Mouse (Mus musculus) kidney, postnatal 14 days (tissue): ENCODE measurements around the gene Caskin2.
"Not testable (repeated sequence)": the region's sequence is repeated elsewhere in the genome, so short reads cannot be mapped to it uniquely, and the experiment has no call there.

ENCODE experiments used
- DNase-seq: peaks from one replicate; pipeline ENCODE4 v3.0.0; 2022; ENCODE audit warnings: mixed read lengths

The Caskin2 gene

DNA sequence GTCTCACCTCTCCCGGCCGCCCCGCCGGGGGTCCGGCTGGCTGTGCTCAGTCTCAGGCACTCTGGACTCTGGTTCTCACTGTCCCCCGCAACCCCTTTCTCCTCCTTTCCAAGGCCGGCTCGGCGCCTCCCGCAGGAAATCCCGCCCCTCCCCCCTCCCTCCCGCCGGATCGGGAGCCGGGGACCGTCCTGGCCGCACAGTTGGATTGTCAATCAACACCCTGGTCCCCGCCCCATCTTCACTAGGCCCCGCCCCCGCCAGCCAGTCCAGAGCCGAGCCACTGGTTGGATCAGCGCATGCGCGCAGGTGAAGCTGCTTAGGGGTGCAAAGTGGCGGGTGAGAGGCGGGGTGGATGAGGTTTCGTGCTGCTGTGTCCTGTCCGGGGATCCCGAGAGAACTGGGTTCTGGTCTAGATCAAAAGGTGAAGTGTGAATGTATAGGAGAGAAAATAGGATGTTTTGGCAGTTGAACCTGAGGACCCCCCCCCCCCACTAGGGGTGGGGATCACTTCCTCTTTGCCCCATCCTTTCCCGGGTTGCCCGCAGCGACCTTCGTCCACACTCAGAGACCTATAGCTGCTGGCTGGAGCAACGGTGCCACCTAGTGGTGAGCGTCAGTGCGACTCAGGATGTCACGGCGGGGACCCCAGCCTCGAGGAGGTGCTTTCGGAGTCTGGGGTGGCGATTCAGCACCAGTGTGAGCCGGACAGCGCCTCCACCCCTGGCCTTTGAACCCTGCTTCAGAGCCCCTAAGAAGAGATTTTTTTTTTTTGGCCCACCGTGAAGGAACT is at the start of gene Caskin2:
Gene Caskin2, minus strand, starts transcription at position 133 of the 790 bp plus-strand sequence.
- peak; percentile 99 for DNase-seq

DNA sequence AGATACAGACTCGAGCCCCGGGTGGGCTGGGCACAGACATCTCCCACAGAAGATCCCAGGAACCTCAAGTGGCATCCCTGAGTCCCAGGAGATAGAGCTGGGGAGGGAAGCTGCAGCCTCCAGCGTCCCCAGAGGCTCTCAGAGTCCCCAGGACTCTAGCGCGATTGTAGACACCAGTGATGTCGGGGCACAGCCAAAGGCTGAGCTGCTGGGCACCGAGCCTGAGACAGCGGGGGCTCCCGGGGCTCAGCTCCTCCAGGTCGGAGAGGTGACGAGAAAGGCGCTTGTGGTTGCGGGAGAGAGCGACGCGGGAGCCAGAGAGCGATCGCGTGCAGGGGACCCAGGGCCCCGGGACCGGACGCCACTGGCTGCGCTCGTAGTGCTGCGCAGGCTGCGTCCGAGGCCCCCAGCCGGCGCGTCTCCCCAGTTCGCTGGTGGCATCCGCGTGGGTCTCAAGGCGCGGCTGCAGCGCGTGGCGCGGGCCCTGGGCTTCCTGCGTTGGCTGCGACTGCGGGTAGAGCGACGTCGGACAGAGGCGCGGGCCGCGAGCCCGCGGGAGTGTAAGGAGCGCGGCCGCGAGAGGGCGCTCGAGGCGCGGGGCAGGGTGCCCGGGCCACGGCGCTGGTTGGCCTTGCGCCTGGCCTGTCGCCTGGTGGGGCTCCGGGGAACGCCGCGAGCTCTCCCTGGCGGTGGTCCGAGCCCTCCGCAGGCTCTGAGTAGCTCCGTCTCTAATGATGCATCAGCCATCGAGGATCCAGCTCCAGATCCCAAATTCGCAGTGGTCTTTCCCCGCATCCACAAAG is 45.9 kb upstream of the Caskin2 start:
- peak; percentile 94 for DNase-seq

DNA sequence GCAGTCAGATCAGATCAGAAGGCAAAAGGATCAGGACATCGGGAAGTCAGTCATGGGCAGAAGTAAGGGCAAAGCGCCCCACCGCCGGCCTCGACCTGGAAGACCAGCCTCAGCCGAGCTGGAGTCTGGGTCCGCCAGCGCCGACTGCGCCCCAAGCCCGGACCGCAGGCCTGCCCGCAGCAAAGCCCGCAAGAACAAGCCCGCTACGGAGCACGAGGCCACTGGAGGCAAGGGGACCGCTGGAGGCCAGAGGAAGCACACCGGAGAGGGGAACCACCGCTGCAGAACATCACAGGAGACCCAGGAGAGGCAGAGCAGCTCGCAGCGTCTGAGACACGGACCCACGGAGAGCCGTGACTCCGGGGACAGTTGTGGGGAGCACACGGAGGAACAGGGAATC is 44.9 kb upstream of the Caskin2 start, which contains the start of gene Myo15b:
Gene Myo15b, plus strand, starts transcription at position 53 of the 400 bp plus-strand sequence.
- DNase-seq, result no peak

DNA sequence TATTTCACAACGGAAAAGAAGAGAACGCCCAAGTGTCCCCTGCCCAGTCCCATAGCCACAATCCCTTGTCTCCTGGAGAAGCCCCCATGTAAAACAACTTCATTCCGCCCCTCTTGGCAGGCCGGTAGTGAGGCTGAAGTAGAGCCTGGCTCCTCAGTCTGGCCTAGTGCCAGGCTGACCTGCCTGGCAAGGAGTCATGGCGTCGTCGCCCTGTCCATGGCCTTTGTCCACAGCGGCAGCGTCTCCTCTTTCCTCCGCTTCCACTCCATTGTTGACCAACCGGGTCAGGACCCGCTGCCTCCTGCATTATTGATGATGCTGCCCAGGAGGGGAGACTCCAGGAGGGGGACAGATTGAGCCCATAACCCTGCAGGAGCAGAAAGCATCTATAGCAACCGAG is 44.5 kb upstream of the Caskin2 start:
- DNase-seq, result peak; percentile 47

DNA sequence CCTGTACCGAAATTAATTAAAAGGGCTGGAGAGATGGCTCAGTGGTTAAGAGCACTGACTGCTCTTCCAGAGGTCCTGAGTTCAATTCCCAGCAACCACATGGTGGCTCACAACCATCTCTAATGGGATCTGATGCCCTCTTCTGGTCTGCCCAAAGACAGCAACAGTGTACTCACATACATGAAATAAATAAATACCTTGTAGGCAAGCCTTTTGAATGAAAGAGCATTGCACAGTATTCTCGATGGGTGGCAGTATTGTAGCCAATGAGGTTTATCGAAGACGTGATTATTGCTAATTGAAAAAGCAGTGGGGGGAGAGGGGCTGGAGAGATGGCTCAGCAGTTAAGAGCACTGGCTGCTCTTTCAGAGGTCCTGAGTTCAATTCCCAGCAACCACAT is 43.7 kb upstream of the Caskin2 start:
- DNase-seq, result not testable (repeated sequence)

DNA sequence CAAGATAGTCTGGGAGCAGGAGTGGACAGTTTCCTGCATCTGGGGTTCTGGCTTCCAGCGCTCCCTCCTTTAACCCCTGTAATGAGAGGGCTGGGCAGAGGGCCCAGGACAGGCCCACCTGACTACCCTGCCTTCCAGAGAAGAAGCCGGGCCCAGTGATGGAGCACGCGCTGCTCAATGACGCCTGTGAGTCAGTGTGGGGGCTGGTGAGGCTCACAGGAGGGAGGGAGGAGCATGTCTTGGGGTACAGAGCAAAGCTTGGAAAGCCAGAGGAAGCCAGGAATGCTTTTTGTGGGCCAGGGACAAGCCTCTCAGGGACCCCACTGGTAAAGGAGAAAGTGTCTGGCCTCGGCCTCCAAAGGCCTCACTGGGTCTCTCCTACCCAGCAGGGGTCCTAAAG is 41.2 kb upstream of the Caskin2 start:
- DNase-seq, result no peak

DNA sequence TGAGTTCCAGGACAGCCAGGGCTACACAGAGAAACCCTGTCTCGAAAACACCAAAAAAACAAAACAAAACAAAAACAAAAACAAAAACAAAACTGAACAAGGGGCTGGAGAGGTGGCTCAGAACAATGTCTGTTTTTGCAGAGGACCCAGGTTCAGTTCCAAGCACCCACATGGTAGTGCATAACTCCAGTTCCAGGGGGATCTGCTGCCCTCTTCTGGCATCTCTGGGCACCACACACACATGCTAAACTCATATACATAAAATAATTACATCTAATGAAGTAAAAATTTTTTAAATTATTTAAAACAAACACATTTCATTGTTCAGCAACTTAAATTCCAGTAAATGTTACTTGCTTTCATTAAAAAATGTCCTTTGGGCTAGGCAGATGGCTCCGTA is 32.4 kb upstream of the Caskin2 start:
- no peak for DNase-seq

DNA sequence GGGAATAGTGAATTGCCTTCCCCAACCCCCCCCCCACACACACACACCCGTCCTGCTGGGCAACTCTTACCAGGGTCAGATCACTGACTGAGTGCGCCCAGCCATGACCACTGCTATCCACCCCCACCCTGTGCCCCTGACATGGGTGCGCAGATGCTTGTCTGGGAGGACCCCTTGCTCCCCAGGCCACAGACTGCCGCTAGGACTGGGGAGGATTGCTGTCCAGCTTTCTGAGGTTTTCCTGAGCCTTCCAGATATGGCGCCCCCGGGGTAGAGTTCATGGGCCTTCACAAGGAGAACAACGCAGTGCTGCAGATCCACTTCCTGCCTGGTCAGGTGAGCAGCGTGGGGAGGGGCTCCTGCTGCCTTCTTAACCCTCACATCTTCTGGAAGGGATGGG is 30.8 kb upstream of the Caskin2 start:
- peak; percentile 70 for DNase-seq

DNA sequence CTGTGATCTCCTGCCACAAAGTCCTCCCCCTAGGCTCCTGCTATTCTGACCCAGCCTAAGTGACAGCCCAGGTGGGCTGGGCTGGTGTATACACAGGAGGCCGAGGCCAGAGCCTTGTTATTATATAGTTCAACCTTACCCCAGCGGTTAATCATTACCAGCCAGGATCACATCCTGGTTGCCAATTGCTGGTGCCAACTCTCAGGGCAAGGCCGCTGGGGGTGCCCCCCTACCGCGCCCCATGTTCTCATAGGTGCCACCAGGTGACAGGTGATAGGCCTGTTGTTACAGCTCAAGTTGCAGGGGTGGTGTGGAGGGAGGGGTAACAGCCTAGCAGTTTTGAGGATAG is 30.4 kb upstream of the Caskin2 start:
- peak; percentile 93 for DNase-seq

DNA sequence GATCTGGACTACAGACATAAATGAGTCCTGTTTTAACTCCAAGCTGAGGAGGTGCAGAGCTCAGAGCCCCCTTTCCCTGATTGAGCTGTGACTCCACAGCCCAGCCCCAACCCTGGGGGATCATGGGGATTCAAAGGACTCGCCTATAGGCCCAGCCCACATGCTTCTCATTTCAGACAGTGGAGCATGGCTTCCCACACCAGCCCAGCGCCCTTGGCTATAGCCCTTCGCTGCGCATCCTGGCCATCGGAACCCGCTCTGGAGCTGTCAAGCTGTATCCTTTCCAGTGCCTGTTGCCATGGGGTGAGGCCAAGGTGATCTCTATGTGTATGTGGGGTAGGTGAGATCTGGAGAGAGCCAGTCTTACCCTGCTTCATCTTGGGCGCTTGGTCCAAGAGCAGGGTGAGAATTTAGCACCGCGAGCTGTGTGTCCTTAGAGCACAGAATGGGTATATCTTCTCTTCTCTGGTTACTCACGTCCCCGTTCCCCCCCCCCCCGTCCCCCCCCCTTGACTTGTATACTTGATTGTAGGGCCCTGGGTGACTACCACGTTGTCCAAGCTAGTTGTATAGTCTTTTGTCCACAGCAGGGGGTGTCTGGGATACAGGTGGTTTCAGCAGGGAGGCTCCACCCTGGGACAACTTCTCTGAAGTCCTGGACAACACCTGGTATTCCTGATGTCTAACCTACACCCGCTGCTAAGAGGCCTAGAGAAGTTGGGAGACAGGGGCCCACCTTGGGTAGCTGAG is 29.9 kb upstream of the Caskin2 start:
- DNase-seq, result no peak

DNA sequence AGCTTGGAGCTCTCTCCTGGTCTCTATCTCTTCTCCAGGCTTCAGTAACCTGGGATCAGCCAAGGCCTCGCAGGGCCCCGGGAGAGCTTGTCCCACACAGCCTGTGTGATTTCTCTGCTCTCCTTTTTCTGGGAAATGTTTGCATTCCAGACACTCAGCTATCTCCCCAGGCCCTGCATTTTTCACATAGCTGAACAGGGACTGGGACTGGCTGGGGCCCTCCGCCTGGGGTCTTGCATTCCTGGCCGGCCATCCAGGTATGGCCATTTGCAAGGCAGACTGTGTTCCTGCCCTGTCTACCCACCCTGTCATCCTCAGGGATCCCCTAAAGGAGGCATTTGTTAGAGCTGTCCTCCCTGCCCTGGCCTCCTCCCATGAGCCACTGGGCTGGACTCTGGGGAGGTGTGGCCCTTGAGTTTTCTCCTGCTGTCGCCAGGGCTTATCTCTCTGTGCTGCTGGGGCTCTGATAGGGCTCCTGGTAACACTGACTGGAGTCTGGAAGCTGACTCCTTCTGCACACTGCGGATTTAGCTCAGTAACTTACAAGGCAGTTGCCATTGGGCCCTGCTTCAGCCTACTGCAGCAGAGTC is 28.6 kb upstream of the Caskin2 start:
- peak; percentile 65 for DNase-seq

DNA sequence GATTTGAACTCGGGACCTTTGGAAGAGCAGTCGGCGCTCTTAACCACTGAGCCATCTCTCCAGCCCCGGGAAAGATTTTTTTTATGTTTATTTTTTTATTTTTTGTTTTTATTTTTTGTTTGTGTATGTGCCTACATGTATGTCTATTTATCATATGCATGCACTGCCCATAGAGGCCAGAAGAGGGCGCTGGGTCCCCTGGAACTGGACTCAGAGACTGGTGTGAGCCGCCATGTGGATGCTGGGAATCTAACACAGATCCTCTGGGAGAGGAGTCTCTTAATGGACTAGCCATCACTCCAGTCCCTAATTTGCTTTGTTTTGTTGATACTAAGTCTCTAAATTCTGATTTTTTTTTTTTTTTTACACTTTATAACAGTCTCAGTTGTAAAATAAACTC is 27.6 kb upstream of the Caskin2 start:
- no peak for DNase-seq

DNA sequence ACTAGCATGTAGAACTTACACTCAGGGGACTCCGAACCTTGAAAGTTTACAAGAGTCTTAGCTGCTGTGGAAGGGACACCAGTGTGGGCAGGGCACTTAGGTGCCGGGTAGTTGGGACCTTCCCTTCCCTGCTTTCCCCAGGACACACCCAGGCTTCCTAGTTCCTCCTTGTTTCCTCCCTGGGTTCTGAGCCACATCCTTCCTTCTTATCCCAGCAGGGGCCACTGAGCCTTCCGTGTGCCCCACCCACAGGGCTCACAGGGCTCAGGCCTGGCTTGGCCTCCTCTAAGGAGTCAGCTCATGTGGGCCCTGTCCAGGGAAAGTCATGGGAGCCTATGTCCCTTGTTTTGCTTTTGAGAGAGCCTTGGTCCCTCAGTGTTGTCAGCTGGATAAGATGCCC is 26.3 kb upstream of the Caskin2 start:
- DNase-seq, result no peak

DNA sequence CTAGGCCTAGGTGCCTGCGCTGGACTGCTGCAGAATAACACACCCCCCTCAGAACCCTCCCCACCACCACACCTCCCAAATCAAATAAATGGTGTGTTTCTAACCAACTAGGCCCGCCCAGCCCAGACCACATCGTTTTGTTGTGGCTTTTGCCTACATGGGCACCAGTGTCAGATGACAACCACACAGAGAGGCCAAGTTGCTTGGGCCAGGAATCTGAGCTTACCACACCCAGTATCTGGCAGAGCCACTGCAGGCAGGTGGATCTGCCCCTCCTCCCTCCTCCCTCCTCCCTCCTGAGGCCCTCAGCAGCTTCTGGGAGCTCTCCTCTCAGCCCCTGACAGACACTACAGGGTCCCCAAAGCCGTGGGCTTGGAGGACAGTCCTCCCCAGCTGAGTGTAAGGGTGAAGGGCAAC is 25.5 kb upstream of the Caskin2 start:
- peak; percentile 55 for DNase-seq

DNA sequence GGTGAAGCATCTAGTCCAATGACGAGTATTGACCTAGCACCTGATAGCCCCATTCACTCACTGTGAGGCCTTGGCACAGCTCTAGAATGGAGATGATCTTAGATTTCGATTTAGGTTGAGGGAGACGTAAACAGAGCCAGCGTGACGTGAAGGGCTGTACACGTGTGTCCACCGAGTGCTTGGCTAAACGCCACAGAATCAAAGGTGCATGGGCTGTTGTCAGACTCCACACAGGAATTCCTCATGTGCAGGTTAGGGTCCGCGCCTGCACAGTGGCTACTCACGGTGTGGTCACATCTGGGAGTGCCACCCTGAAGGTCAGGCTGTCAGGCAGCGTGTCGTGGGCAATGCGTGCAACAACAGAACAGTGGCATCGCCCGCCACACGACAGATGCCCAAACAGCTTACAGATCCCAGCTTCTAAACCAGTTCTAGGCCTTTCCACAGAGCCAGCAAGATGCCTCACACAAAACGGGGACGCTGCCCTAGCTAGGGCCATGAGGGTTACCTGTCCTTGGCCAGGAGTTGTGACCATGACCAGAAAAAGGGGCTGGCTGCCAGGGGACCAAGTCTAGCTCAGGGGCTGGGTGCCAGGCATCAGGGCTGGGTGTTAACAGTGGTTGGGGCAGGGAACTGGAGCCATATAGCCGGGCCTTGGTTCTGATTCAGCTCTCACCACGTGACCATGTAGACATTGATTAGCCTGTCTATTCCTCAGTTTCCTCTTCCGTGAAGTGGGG is 24.3 kb upstream of the Caskin2 start:
- no peak for DNase-seq

DNA sequence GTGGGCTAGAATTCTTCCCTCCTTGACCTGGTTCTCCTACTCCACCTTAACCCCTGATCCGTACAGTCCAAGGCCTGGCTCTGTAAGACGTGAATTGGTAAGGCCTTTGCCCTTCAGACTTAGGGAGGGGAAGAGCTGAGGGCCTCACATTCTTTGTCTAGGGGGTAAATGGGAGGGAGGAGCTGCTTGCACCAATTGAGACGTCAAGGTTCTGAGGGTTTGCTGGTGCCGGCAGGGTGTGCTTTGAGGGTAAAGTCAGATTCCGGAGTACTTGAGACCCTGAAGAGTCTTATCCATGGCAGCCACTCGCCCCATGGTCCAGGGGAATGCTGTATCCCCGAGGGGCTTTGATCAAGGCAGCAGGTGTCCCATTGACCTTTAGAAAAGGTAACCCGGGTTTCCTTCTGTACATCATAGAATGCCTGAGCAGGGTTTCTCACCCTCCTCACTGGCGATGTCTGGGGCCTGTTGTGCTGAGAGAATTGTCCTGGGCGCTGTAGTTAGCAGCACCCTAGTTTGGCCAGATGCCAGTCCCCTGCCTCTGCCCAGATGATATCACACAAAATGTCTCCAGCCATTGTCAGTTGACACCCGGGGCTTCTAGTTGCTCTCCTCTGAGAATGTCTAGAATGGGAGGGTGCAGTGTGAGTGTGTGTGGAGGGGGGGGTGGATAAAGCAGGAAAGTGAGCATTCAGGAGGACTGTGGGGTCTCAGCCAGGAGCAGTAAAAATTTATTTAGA is 23.4 kb upstream of the Caskin2 start:
- peak; percentile 68 for DNase-seq

DNA sequence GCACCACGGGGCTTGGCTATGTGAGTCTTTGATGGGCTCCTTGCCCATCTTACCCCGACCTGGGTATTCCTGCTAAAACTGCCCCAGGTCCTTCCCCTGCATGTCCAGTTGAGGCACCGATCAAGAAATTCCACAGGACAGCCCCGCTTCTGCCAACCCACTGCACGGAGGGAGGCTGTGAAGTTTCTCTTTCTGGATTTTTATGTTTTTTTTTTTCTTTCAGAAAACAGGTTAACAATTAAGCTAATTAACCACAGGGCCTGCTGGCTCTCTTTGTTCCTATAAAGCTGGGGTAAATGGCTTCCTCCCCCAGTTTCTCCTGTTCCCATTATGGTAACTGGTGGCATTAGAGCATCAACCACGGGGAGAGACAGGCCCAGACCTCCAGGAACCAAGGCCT is 20.6 kb upstream of the Caskin2 start:
- peak; percentile 62 for DNase-seq

DNA sequence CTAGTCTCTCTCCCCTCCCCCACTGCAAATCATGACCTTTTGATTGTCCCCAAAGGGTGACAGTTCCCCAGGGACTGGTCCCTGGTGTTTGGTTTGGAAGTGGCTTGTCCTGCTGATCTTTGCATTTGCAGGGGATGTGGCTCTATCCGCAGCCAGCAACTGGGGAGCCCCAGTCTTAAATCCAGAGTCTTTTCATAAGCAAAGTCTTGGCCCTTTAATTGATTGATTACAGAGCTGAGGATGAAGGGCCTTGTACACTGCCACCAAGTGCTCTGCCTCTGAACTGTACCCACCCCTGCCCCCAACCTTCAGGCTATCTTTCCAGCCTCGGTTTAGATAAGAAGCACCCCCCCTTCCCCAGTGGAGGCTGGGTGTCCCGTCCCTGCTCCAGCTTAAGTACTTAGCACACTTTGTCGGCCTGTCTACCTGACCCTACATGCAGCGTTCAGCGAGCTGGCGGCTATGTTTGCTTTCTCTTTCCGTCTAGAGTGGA is 19.6 kb upstream of the Caskin2 start:
- DNase-seq, result peak; percentile 77

DNA sequence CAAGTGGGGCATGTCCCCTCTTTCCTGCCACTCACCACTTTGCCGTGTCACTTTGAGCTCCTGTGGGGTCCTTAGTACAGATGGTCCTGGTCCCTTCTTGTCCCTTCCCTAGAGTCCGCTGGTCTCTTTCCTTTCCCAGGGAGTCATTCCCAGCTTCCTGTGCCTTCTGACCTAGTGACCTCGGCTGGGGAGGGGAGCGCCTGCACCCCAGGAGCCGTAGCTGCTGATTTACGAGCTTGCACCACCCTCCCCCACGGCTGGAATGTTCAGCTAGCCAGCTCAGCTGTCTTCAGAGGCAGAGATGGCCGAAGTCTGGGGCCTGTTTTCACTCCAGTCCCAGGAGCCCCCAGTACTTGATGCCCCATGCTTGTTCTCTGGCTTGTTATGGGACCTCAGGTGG is 19.1 kb upstream of the Caskin2 start:
- DNase-seq, result peak; percentile 95

DNA sequence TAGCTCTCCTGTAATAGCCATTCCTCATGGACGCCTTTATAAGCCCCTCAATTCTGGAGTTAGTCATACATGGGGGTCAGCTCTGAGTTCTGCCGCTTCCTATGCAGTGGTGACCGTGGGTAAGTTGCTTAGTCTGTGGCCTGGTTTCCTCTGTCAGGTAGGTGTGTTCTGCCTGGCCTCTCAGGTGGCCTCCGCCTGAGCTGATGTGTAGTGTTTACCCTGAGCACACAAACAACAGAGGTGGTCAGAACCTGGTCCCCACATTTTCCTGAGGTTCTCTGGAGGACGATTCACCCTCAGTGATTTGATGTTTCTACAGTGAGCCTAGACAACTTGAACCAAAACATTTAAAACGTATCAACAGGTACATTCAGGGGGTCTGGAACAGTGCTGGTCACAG is 18.6 kb upstream of the Caskin2 start:
- no peak for DNase-seq

DNA sequence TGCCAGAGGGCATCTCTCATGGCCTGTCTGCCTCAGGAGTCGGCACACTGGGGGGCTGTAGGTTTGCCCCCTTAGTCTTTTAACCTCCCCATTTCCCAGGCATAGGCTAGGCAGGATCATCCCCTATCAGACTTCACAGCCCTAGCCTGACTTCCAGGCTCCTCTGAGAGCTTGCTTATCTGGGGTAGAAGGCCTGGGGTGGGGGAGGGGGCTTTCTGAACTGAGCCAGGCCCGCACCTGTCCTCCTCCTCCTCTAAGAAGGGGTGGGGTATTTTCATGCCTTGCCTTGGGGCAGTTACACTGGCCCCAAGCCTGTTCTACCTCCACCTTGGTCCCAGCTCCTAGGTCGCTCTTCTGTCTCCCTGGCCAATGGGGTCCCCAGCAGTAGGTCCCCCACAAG is 18.1 kb upstream of the Caskin2 start:
- no peak for DNase-seq
